Mouse (Mus musculus) embryo, embryonic 11.5 days (tissue): Measurements from ENCODE around the gene Gm20721.
A peak's percentile ranks its signal among the peaks of the same experiment; 100 is the strongest.
"Not testable (repeated sequence)": the region's sequence is repeated elsewhere in the genome, so short reads cannot be mapped to it uniquely, and the experiment has no call there.

Experiments
- DNase-seq: peaks from one replicate; pipeline ENCODE4 v3.0.0-alpha.2; 2012; ENCODE audit warnings: low read depth, low spot score

Gm20721 gene

GRCm38 (mm10) chr2:174330616-174331191 lies 15.8 kb downstream of the Gm20721 start:
- DNase-seq, result peak; percentile 55

- peak; percentile 81 for DNase-seq
These were observed 16.6 kb downstream of the Gm20721 start for GRCm38 (mm10) chr2:174329663-174330615.

GRCm38 (mm10) chr2:174328926-174329662 lies 17.4 kb downstream of the Gm20721 start:
- DNase-seq, result no peak

- no peak for DNase-seq
These were observed 18.1 kb downstream of the Gm20721 start for GRCm38 (mm10) chr2:174328358-174328905.

- peak; percentile 59 for DNase-seq
These were observed 19.1 kb downstream of the Gm20721 start for GRCm38 (mm10) chr2:174327295-174327981.

- no peak for DNase-seq
These were observed 20.0 kb downstream of the Gm20721 start for GRCm38 (mm10) chr2:174326481-174326880.

- no peak for DNase-seq
These were observed 20.5 kb downstream of the Gm20721 start for GRCm38 (mm10) chr2:174325989-174326388.

- no peak for DNase-seq
These were observed 29.9 kb downstream of the Gm20721 start for GRCm38 (mm10) chr2:174316661-174317060.

- not testable (repeated sequence) for DNase-seq
These were observed 31.1 kb downstream of the Gm20721 start for GRCm38 (mm10) chr2:174315445-174315844.

GRCm38 (mm10) chr2:174312661-174313060 lies 33.9 kb downstream of the Gm20721 start:
- no peak for DNase-seq

GRCm38 (mm10) chr2:174312118-174312647 lies 34.3 kb downstream of the Gm20721 start:
- peak; percentile 57 for DNase-seq

- DNase-seq, result no peak
These were observed 34.9 kb downstream of the Gm20721 start for GRCm38 (mm10) chr2:174311613-174312012.

GRCm38 (mm10) chr2:174310913-174311514 lies 35.5 kb downstream of the Gm20721 start:
- no peak for DNase-seq

- DNase-seq, result no peak
These were observed 38.6 kb downstream of the Gm20721 start for GRCm38 (mm10) chr2:174307903-174308302.

- DNase-seq, result no peak
These were observed 40.9 kb downstream of the Gm20721 start for GRCm38 (mm10) chr2:174305646-174306045.

- no peak for DNase-seq
These were observed 44.0 kb downstream of the Gm20721 start for GRCm38 (mm10) chr2:174302526-174302925.

- DNase-seq, result no peak
These were observed 45.8 kb downstream of the Gm20721 start for GRCm38 (mm10) chr2:174300666-174301065.

- no peak for DNase-seq
These were observed 46.3 kb downstream of the Gm20721 start for GRCm38 (mm10) chr2:174300186-174300585.

- no peak for DNase-seq
These were observed 46.7 kb downstream of the Gm20721 start for GRCm38 (mm10) chr2:174299771-174300160.

- no peak for DNase-seq
These were observed 47.3 kb downstream of the Gm20721 start for GRCm38 (mm10) chr2:174299091-174299770.
